Mouse (Mus musculus): Measurements from ENCODE around the gene Podn. TPM values are rescaled to one million over a fixed set of nuclear protein-coding genes. Genes with fewer than 3 reads are reported as not detected.

The Podn gene
- polyA plus RNA-seq, 1 experiment from 2014 or later: 0.19 TPM

DNA sequence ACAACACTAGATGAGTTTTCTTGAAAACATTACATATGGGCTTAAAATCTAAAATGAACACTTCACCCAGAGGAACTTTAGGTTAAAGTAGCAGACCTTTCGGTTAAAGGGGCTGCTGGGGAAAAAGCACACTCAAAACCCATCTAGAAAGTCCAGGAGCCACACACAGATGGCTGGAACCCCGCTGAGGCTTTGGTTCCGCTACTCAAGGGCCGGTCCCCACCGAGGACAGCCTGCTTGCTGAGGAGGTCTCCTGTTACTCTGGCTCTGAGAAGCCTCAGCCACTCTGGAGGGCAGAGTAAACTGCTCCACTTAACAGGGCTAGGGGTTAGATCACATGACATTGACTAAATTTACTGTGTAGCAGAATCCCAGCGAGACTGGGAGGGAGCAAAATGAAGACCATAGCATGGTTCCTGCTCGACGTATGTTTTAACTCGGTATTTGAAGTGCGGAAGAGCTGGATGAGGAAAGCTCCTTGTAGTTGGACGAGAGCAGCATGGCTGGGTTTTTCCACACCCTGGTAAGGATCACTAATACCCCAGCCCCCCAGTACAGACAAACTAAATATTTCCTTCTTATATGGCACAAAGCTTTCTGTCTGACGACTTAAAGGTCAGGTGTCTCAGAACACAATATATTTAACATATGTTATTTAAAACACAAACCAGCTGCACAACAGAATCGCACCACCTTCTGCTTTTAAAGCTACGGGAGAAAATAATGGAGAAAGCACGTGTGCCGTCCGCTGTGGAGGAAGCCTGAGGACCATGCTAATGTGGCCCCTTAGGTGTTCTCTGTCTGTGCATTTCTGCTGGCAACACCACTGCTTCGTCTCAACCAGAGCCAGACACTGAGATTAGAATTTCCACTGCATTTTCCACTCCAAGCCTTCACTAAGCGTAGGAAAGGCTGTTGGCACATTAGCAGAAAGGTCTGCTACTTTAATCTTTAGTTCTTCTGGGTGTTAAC lies 50.8 kb downstream of the Podn start:
- DNase-seq (ENCODE audit: low spot score) (no peak), ATAC-seq (no peak)
- WGBS: 79% methylated on average over 19 of the region's 19 CpGs

GRCm38 (mm10) chr4:108037027-108037426 lies 59.2 kb downstream of the Podn start:
- Histone ChIP-seq H3K9me3 (replicated peaks; ENCODE audit: control insufficient read depth, low read length) (no peaks in the 10 kb centered on the region), H3K4me3 (ENCODE audit: low read depth, low read length) (no peak overlapping the region), H3K27ac (ENCODE audit: low read depth, low read length) (no peak overlapping the region), H3K27me3 (replicated peaks; ENCODE audit: control insufficient read depth, insufficient read depth, low read length) (peaks cover 11% of the 10 kb centered on the region), H3K36me3 (ENCODE audit: control insufficient read depth, insufficient read depth, low read length) (no peaks in the 10 kb centered on the region), H3K4me1 (ENCODE audit: control insufficient read depth, insufficient read depth, low read length) (no peaks in the 10 kb centered on the region), H3K9ac (ENCODE audit: low read length) (no peak overlapping the region), H3K4me2 (ENCODE audit: low read length) (no peak overlapping the region)
- 60% methylated on average over 8 of the region's 8 CpGs for WGBS
- no peak for ATAC-seq
- DNase-seq (ENCODE audit: low spot score): peak; percentile 9

More for the DNA sequence above, 50.8 kb downstream of the Podn start:
- H3K27ac ChIP-seq (ENCODE audit: low read depth, low read length): no peak overlapping the region
- no peaks in the 10 kb centered on the region for H3K27me3 ChIP-seq (replicated peaks; ENCODE audit: control insufficient read depth, insufficient read depth, low read length)
- no peak overlapping the region for H3K9ac ChIP-seq (ENCODE audit: low read length)
- no peaks in the 10 kb centered on the region for H3K4me1 ChIP-seq (ENCODE audit: control insufficient read depth, insufficient read depth, low read length)
- H3K9me3 ChIP-seq (replicated peaks; ENCODE audit: control insufficient read depth, low read length): no peaks in the 10 kb centered on the region
- H3K4me2 ChIP-seq (ENCODE audit: low read length): no peak overlapping the region
- peaks cover 31% of the 10 kb centered on the region for H3K36me3 ChIP-seq (ENCODE audit: control insufficient read depth, insufficient read depth, low read length)
- no peak overlapping the region for H3K4me3 ChIP-seq (ENCODE audit: low read depth, low read length)

GRCm38 (mm10) chr4:108033041-108033764 lies 63.0 kb downstream of the Podn start:
- no peaks in the 10 kb centered on the region for H3K36me3 ChIP-seq (ENCODE audit: control insufficient read depth, insufficient read depth, low read length)
- ATAC-seq (no peak), DNase-seq (ENCODE audit: low spot score) (no peak)
- no peak overlapping the region for H3K27ac ChIP-seq (ENCODE audit: low read depth, low read length)
- no peak overlapping the region for H3K4me3 ChIP-seq (ENCODE audit: low read depth, low read length)
- H3K9me3 ChIP-seq (replicated peaks; ENCODE audit: control insufficient read depth, low read length): no peaks in the 10 kb centered on the region
- 0 out of 2 replicates have a peak, but pooled peaks cover 3% of the 10 kb centered on the region for H3K4me1 ChIP-seq (ENCODE audit: control insufficient read depth, insufficient read depth, low read length)
- H3K9ac ChIP-seq (ENCODE audit: low read length): no peak overlapping the region
- H3K27me3 ChIP-seq (replicated peaks; ENCODE audit: control insufficient read depth, insufficient read depth, low read length): peaks cover 37% of the 10 kb centered on the region
- 80% methylated on average over 8 of the region's 8 CpGs for WGBS
- H3K4me2 ChIP-seq (ENCODE audit: low read length): no peak overlapping the region

GRCm38 (mm10) chr4:108032352-108032849 lies 63.8 kb downstream of the Podn start:
- H3K9ac ChIP-seq (ENCODE audit: low read length): no peak overlapping the region
- DNase-seq (ENCODE audit: low spot score) (no peak), ATAC-seq (no peak)
- peak overlapping the region; percentile 57 for H3K4me3 ChIP-seq (ENCODE audit: low read depth, low read length)
- WGBS: 41% methylated on average over 11 of the region's 11 CpGs
- 0 out of 2 replicates have a peak, but pooled peaks cover 3% of the 10 kb centered on the region for H3K4me1 ChIP-seq (ENCODE audit: control insufficient read depth, insufficient read depth, low read length)
- no peak overlapping the region for H3K27ac ChIP-seq (ENCODE audit: low read depth, low read length)
- H3K4me2 ChIP-seq (ENCODE audit: low read length): peak overlapping the region; percentile 97
- H3K27me3 ChIP-seq (replicated peaks; ENCODE audit: control insufficient read depth, insufficient read depth, low read length): peaks cover 37% of the 10 kb centered on the region
- H3K36me3 ChIP-seq (ENCODE audit: control insufficient read depth, insufficient read depth, low read length): no peaks in the 10 kb centered on the region
- H3K9me3 ChIP-seq (replicated peaks; ENCODE audit: control insufficient read depth, low read length): no peaks in the 10 kb centered on the region

- no peaks in the 10 kb centered on the region for H3K36me3 ChIP-seq (ENCODE audit: control insufficient read depth, insufficient read depth, low read length)
- H3K4me2 ChIP-seq (ENCODE audit: low read length): peak overlapping the region; percentile 97
- peak overlapping the region; percentile 61 for H3K9ac ChIP-seq (ENCODE audit: low read length)
- H3K27ac ChIP-seq (ENCODE audit: low read depth, low read length): no peak overlapping the region
- H3K4me3 ChIP-seq (ENCODE audit: low read depth, low read length): peak overlapping the region; percentile 57
- DNase-seq (ENCODE audit: low spot score): peak; percentile 56
- peaks cover 37% of the 10 kb centered on the region for H3K27me3 ChIP-seq (replicated peaks; ENCODE audit: control insufficient read depth, insufficient read depth, low read length)
- ATAC-seq: peak; percentile 37; the same call in 1 of the 2 replicates
- no peaks in the 10 kb centered on the region for H3K9me3 ChIP-seq (replicated peaks; ENCODE audit: control insufficient read depth, low read length)
- H3K4me1 ChIP-seq (ENCODE audit: control insufficient read depth, insufficient read depth, low read length): 0 out of 2 replicates have a peak, but pooled peaks cover 3% of the 10 kb centered on the region
- under 1% methylated on average over 66 of the region's 86 CpGs for WGBS
Observed at GRCm38 (mm10) chr4:108031502-108032351, 64.5 kb downstream of the Podn start.

DNA sequence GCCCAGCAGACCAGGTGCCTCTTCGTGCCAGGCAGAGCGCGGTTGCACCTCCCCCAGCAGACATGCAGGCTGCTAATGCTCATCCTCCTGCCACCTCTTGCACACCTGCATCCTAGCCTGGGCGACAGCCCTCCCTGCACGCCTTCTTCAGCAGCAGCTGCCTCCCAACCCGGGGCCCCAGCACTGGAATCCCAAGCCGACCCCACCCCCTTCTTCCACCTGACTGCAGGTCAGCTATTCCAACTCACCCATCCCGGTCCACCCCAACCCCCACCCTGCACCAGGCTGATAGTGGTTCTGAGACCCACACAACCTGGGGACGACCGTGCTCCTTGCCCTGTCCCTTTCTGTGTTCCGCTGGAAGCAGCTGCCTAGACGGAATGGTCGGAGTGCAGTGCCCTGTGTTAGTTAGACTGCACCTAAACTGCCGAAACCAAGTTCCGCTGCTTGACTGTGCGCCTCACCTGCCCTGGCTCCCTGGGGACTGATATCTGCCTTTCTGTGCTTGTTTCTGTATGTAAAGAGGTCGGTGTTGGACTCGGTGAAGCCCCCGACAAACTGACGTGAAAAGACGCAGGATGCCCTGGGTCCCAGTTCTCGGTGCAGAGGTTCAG lies 65.2 kb downstream of the Podn start:
- Histone ChIP-seq H3K27me3 (replicated peaks; ENCODE audit: control insufficient read depth, insufficient read depth, low read length) (peaks cover 37% of the 10 kb centered on the region), H3K9me3 (replicated peaks; ENCODE audit: control insufficient read depth, low read length) (no peaks in the 10 kb centered on the region), H3K27ac (ENCODE audit: low read depth, low read length) (no peak overlapping the region), H3K4me2 (ENCODE audit: low read length) (peak overlapping the region; percentile 97), H3K4me1 (ENCODE audit: control insufficient read depth, insufficient read depth, low read length) (0 out of 2 replicates have a peak, but pooled peaks cover 3% of the 10 kb centered on the region), H3K4me3 (ENCODE audit: low read depth, low read length) (peak overlapping the region; percentile 57), H3K9ac (ENCODE audit: low read length) (peak overlapping the region; percentile 61), H3K36me3 (ENCODE audit: control insufficient read depth, insufficient read depth, low read length) (no peaks in the 10 kb centered on the region)
- ATAC-seq (no peak), DNase-seq (ENCODE audit: low spot score) (no peak)
- WGBS: 2% methylated on average over 22 of the region's 22 CpGs

DNA sequence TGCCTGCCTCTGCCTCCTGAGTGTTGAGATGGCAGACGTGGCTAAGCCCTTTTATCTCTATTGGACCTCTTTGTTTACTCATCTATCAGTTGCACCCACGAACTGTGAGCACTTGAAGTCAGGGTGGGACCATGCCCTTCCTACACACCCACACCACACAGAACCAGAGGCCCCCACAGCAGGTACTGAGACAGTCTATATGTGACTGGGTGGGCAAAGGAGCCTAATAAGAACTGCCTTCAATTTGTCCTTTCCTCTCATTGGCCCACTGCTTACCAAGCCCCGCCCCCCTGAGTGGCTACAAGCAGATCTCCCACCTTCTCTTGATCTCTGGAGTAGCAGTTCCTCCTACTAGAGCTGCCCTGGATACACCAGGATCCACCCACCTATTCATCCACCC lies 70.1 kb downstream of the Podn start:
- no peak overlapping the region for H3K9ac ChIP-seq (ENCODE audit: low read length)
- H3K4me3 ChIP-seq (ENCODE audit: low read depth, low read length): no peak overlapping the region
- peaks cover 20% of the 10 kb centered on the region for H3K27me3 ChIP-seq (replicated peaks; ENCODE audit: control insufficient read depth, insufficient read depth, low read length)
- H3K4me1 ChIP-seq (ENCODE audit: control insufficient read depth, insufficient read depth, low read length): 0 out of 2 replicates have a peak, but pooled peaks cover 3% of the 10 kb centered on the region
- no peak for ATAC-seq
- no peak overlapping the region for H3K27ac ChIP-seq (ENCODE audit: low read depth, low read length)
- no peak overlapping the region for H3K4me2 ChIP-seq (ENCODE audit: low read length)
- H3K9me3 ChIP-seq (replicated peaks; ENCODE audit: control insufficient read depth, low read length): no peaks in the 10 kb centered on the region
- WGBS: 33% methylated on average over 3 of the region's 3 CpGs
- DNase-seq (ENCODE audit: low spot score): no peak
- H3K36me3 ChIP-seq (ENCODE audit: control insufficient read depth, insufficient read depth, low read length): no peaks in the 10 kb centered on the region

DNA sequence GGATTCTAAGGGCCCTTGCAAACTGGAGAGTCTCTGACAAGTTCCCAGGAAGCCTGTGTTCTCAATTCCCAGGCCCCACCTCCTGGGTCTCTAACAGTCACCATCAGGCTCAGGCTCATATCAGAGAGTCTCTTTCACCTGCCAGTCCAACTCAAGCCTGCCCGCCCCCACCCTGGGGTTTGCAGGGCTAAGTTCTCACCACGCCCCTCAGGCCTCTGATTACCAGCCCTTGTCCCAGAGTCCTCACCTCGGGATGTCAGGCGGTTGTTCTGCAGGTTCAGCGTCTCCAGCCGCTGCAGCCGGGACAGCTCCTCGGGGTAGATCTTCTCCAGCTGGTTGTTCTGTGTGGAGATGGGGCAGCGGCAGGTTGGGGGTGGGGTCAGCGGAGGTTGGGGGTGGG lies 71.0 kb downstream of the Podn start:
- 4% methylated on average over 10 of the region's 10 CpGs for WGBS

More for the DNA sequence above, 71.0 kb downstream of the Podn start:
- no peak overlapping the region for H3K9ac ChIP-seq (ENCODE audit: low read length)
- H3K4me3 ChIP-seq (ENCODE audit: low read depth, low read length): no peak overlapping the region
- DNase-seq (ENCODE audit: low spot score): no peak
- H3K27me3 ChIP-seq (replicated peaks; ENCODE audit: control insufficient read depth, insufficient read depth, low read length): peaks cover 10% of the 10 kb centered on the region
- H3K27ac ChIP-seq (ENCODE audit: low read depth, low read length): no peak overlapping the region
- H3K4me2 ChIP-seq (ENCODE audit: low read length): no peak overlapping the region
- no peaks in the 10 kb centered on the region for H3K36me3 ChIP-seq (ENCODE audit: control insufficient read depth, insufficient read depth, low read length)
- no peaks in the 10 kb centered on the region for H3K9me3 ChIP-seq (replicated peaks; ENCODE audit: control insufficient read depth, low read length)
- no peak for ATAC-seq
- no peaks in the 10 kb centered on the region for H3K4me1 ChIP-seq (ENCODE audit: control insufficient read depth, insufficient read depth, low read length)

All from forebrain, embryonic 14.5 days (tissue).